Mouse (Mus musculus) bone marrow macrophage, adult 2 months (primary cell): ENCODE results near the gene Cxcr6. TPM values are rescaled to one million over a fixed set of nuclear protein-coding genes. Genes with fewer than 3 reads are reported as not detected.

Experiments
- H3K27ac ChIP-seq: 2 replicates; pipeline ENCODE4 v1.5.1; 2012; ENCODE audit warnings: low read depth, low read length; ENCODE audit not compliant: insufficient read depth
- H3K4me1 ChIP-seq: 2 replicates; pipeline ENCODE4 v1.6.1; 2012; ENCODE audit warnings: low read length; ENCODE audit not compliant: control insufficient read depth, insufficient read depth
- H3K4me3 ChIP-seq: 2 replicates; pipeline ENCODE4 v1.5.1; 2012; ENCODE audit warnings: mild to moderate bottlenecking, low read length, moderate library complexity; ENCODE audit not compliant: insufficient read depth
- CTCF ChIP-seq: IDR thresholded peaks from 2 replicates; pipeline ENCODE4 v1.5.1; 2012; ENCODE audit warnings: low read depth, mild to moderate bottlenecking, low read length, moderate library complexity
- POLR2A ChIP-seq: IDR thresholded peaks from 2 replicates; pipeline ENCODE4 v1.6.1; 2012; ENCODE audit warnings: mild to moderate bottlenecking, low read depth, low read length, borderline replicate concordance
- polyA plus RNA-seq: library from polyadenylated mRNA; stranded (reverse); fragments of >200 nt; gene quantifications from 2 replicates; pipeline ENCODE4 v1.2.4, GENCODE M21; 2012; ENCODE audit not compliant: missing spikeins, insufficient read depth, insufficient read length

The Cxcr6 gene
- polyA plus RNA-seq, 1 experiment: not detected

GRCm38 (mm10) chr9:123788855-123789529 lies 17.3 kb upstream of the Cxcr6 start:
- no peaks in the 10 kb centered on the region for H3K4me1 ChIP-seq
- H3K4me3 ChIP-seq: no peak overlapping the region
- no peak overlapping the region for H3K27ac ChIP-seq
- TF ChIP-seq POLR2A (no peak), CTCF (no peak)

- no peak overlapping the region for H3K27ac ChIP-seq
- H3K4me1 ChIP-seq: peaks cover 2% of the 10 kb centered on the region
- TF ChIP-seq CTCF (no peak), POLR2A (no peak)
- no peak overlapping the region for H3K4me3 ChIP-seq
Measured at GRCm38 (mm10) chr9:123796174-123796573, 10.1 kb upstream of the Cxcr6 start.

- peaks cover 17% of the 10 kb centered on the region for H3K4me1 ChIP-seq
- no peak overlapping the region for H3K27ac ChIP-seq
- no peak overlapping the region for H3K4me3 ChIP-seq
- TF ChIP-seq CTCF (no peak), POLR2A (no peak)
Measured at GRCm38 (mm10) chr9:123801527-123801926, 4.7 kb upstream of the Cxcr6 start.

- peaks cover 17% of the 10 kb centered on the region for H3K4me1 ChIP-seq
- TF ChIP-seq CTCF (no peak), POLR2A (no peak)
- H3K27ac ChIP-seq: no peak overlapping the region
- no peak overlapping the region for H3K4me3 ChIP-seq
Measured at GRCm38 (mm10) chr9:123802421-123802820, 3.9 kb upstream of the Cxcr6 start.

GRCm38 (mm10) chr9:123802896-123803295 lies 3.4 kb upstream of the Cxcr6 start:
- Histone ChIP-seq H3K27ac (no peak overlapping the region), H3K4me1 (peaks cover 17% of the 10 kb centered on the region), H3K4me3 (no peak overlapping the region)
- no peak for TF ChIP-seq CTCF
- no peak for TF ChIP-seq POLR2A

- Histone ChIP-seq H3K4me3 (no peak overlapping the region), H3K4me1 (peaks cover 35% of the 10 kb centered on the region), H3K27ac (no peak overlapping the region)
- no peak for TF ChIP-seq CTCF
- TF ChIP-seq POLR2A: no peak
Measured at GRCm38 (mm10) chr9:123805241-123805640, 1.0 kb upstream of the Cxcr6 start.

GRCm38 (mm10) chr9:123808583-123808982 lies 2.3 kb downstream of the Cxcr6 start:
- TF ChIP-seq POLR2A (no peak), CTCF (no peak)
- Histone ChIP-seq H3K4me1 (peaks cover 24% of the 10 kb centered on the region), H3K4me3 (no peak overlapping the region), H3K27ac (peak overlapping the region; percentile 57)

GRCm38 (mm10) chr9:123811831-123812230 lies 5.6 kb downstream of the Cxcr6 start:
- H3K27ac ChIP-seq: no peak overlapping the region
- peaks cover 44% of the 10 kb centered on the region for H3K4me1 ChIP-seq
- TF ChIP-seq CTCF (no peak), POLR2A (no peak)
- no peak overlapping the region for H3K4me3 ChIP-seq

- Histone ChIP-seq H3K27ac (peak overlapping the region; percentile 72; the same call in 1 of the 2 replicates), H3K4me3 (no peak overlapping the region), H3K4me1 (peaks cover 34% of the 10 kb centered on the region)
- no peak for TF ChIP-seq CTCF
- TF ChIP-seq POLR2A: no peak
Measured at GRCm38 (mm10) chr9:123814326-123814725, 8.1 kb downstream of the Cxcr6 start.

GRCm38 (mm10) chr9:123814821-123815220 lies 8.5 kb downstream of the Cxcr6 start:
- no peak overlapping the region for H3K4me3 ChIP-seq
- H3K4me1 ChIP-seq: peaks cover 32% of the 10 kb centered on the region
- peak overlapping the region; percentile 72 for H3K27ac ChIP-seq
- TF ChIP-seq POLR2A: no peak
- no peak for TF ChIP-seq CTCF

GRCm38 (mm10) chr9:123815444-123815843 lies 9.2 kb downstream of the Cxcr6 start:
- TF ChIP-seq CTCF: no peak
- TF ChIP-seq POLR2A: no peak
- Histone ChIP-seq H3K4me3 (no peak overlapping the region), H3K4me1 (peaks cover 32% of the 10 kb centered on the region), H3K27ac (peak overlapping the region; percentile 72)
